Mouse (Mus musculus) left cerebral cortex, adult 2 months (tissue): Measurements from ENCODE around the gene Agap1. TPM values are rescaled to one million over a fixed set of nuclear protein-coding genes. Genes with fewer than 3 reads are reported as not detected.

ENCODE experiments used
- DNase-seq, 2 experiments: peaks; one replicate each; pipeline ENCODE4 v3.0.0; 2021 to 2022; ENCODE audit warnings: low spot score in 2 of 2, mixed read lengths in 1 of 2; ENCODE audit errors: extremely low spot score in 1 of 2
- H3K27ac ChIP-seq: fragments of 200-600 bp; 2 replicates; pipeline ENCODE4 v1.8.1; 2022
- H3K4me3 ChIP-seq: fragments of 200-600 bp; 2 replicates; pipeline ENCODE4 v1.8.1; 2022
- CTCF ChIP-seq: fragments of 200-600 bp; IDR thresholded peaks from 2 replicates; pipeline ENCODE4 v1.8.1; 2022; ENCODE audit warnings: antibody characterized with exemption, mild to moderate bottlenecking, moderate library complexity
- intact Hi-C: fragments of 180-260 bp; cut with DNase I; formaldehyde crosslinking; loops from one replicate; pipeline ENCODE4 v1.15.1; 2025
- total RNA-seq, 2 experiments: library from RNA; stranded (reverse); gene quantifications; 2 replicates each; pipeline ENCODE4 v1.2.3; 2021

The Agap1 gene
- total RNA-seq, 2 experiments from 2014 or later = 270 to 281 TPM

GRCm38 (mm10) chr1:89635131-89635530, 180.5 kb downstream of the Agap1 start:
- Histone ChIP-seq H3K4me3 (no peak overlapping the region), H3K27ac (no peak overlapping the region)
- no peak for TF ChIP-seq CTCF
- DNase-seq = no peak
- intact Hi-C loops = no loop called here

GRCm38 (mm10) chr1:89637670-89638069, 183.1 kb downstream of the Agap1 start:
- no peak overlapping the region for H3K4me3 ChIP-seq
- intact Hi-C loops = no loop called here
- DNase-seq = no peak
- H3K27ac ChIP-seq = no peak overlapping the region
- no peak for TF ChIP-seq CTCF

GRCm38 (mm10) chr1:89643445-89644100, 189.0 kb downstream of the Agap1 start:
- TF ChIP-seq CTCF = peak; percentile 77
- intact Hi-C loops = no loop called here
- no peak overlapping the region for H3K27ac ChIP-seq
- H3K4me3 ChIP-seq = peak overlapping the region; percentile 23; the same call in 1 of the 2 replicates
- DNase-seq = peak; percentile 43 to 56

GRCm38 (mm10) chr1:89644120-89644519, 189.5 kb downstream of the Agap1 start:
- no peak for DNase-seq
- intact Hi-C loops = no loop called here
- peak overlapping the region; percentile 23; the same call in 1 of the 2 replicates for H3K4me3 ChIP-seq
- no peak overlapping the region for H3K27ac ChIP-seq
- no peak for TF ChIP-seq CTCF

- no peak overlapping the region for H3K27ac ChIP-seq
- intact Hi-C loops = loop anchor here (1.0 to 5.0 kb wide), 3 partner anchors 201 to 946 kb away; no protein-coding TSS in a partner anchor
- H3K4me3 ChIP-seq = no peak overlapping the region
- DNase-seq = peak; percentile 65 to 73
- TF ChIP-seq CTCF = peak; percentile 91
Measured at GRCm38 (mm10) chr1:89646326-89647018, 191.9 kb downstream of the Agap1 start.

GRCm38 (mm10) chr1:89647505-89647904, 192.9 kb downstream of the Agap1 start:
- intact Hi-C loops = loop anchor here (5.0 kb wide), 2 partner anchors 200 to 945 kb away; no protein-coding TSS in a partner anchor
- no peak for TF ChIP-seq CTCF
- Histone ChIP-seq H3K4me3 (no peak overlapping the region), H3K27ac (no peak overlapping the region)
- DNase-seq = no peak

- intact Hi-C loops = no loop called here
- TF ChIP-seq CTCF = no peak
- no peak overlapping the region for H3K27ac ChIP-seq
- no peak overlapping the region for H3K4me3 ChIP-seq
- no peak for DNase-seq
Measured at GRCm38 (mm10) chr1:89650557-89650956, 196.0 kb downstream of the Agap1 start.

- DNase-seq = no peak
- Histone ChIP-seq H3K27ac (peak overlapping the region; percentile 65), H3K4me3 (no peak overlapping the region)
- intact Hi-C loops = no loop called here
- no peak for TF ChIP-seq CTCF
Measured at GRCm38 (mm10) chr1:89656167-89656566, 201.6 kb downstream of the Agap1 start.

GRCm38 (mm10) chr1:89656643-89657321, 202.2 kb downstream of the Agap1 start:
- no peak overlapping the region for H3K4me3 ChIP-seq
- intact Hi-C loops = no loop called here
- peak overlapping the region; percentile 65 for H3K27ac ChIP-seq
- peak; percentile 59 to 64 for DNase-seq
- TF ChIP-seq CTCF = no peak

- H3K4me3 ChIP-seq = no peak overlapping the region
- no peak overlapping the region for H3K27ac ChIP-seq
- intact Hi-C loops = loop anchor here (5.0 kb wide), 1 partner anchor 191 kb away; no protein-coding TSS in a partner anchor
- no peak for TF ChIP-seq CTCF
- no peak for DNase-seq
Measured at GRCm38 (mm10) chr1:89660804-89661203, 206.2 kb downstream of the Agap1 start.

GRCm38 (mm10) chr1:89666154-89666553, 211.5 kb downstream of the Agap1 start:
- intact Hi-C loops = loop anchor here (5.0 kb wide), 1 partner anchor 386 kb away; no protein-coding TSS in a partner anchor
- TF ChIP-seq CTCF = no peak

GRCm38 (mm10) chr1:89667387-89667786, 212.8 kb downstream of the Agap1 start:
- peak; percentile 44 for TF ChIP-seq CTCF
- no peak for DNase-seq
- Histone ChIP-seq H3K4me3 (no peak overlapping the region), H3K27ac (no peak overlapping the region)
- intact Hi-C loops = loop anchor here (5.0 kb wide), 1 partner anchor 385 kb away; no protein-coding TSS in a partner anchor

More at GRCm38 (mm10) chr1:89666154-89666553, 211.5 kb downstream of the Agap1 start:
- Histone ChIP-seq H3K4me3 (no peak overlapping the region), H3K27ac (no peak overlapping the region)
- no peak for DNase-seq
